8 mouse cellular contexts compared by ENCODE assay signal in genomic region chr11:68408127-68408526, GRCm38 (mm10). TPM values are rescaled to one million over a fixed set of nuclear protein-coding genes. Genes with fewer than 3 reads are reported as not detected.
DNase-seq lines count a peak whose midpoint lies in the region; ATAC-seq and TF ChIP-seq lines count a peak whose summit lies in the region.

No protein-coding gene starts in this region.

- 0 out of 2 replicates have a peak, but pooled peaks have one; percentile 43 for ATAC-seq in forebrain, embryonic 15.5 days (replicated peaks)
- 0 out of 2 replicates have a peak, but pooled peaks have one; percentile 47 for ATAC-seq in hindbrain, postnatal 0 days

- no peak overlapping the region for H3K9ac ChIP-seq in forebrain, embryonic 15.5 days (replicated peaks)
- no peak overlapping the region for H3K9ac ChIP-seq in hindbrain, postnatal 0 days (replicated peaks; ENCODE audit: low read length)

- H3K9me3 ChIP-seq in forebrain, embryonic 15.5 days, result no peaks in the 10 kb centered on the region
- no peaks in the 10 kb centered on the region for H3K9me3 ChIP-seq in hindbrain, postnatal 0 days (ENCODE audit: low read length)

- intact Hi-C loops in left cerebral cortex, postnatal 4 days (cut with DNase I), result loop anchor here (5.0 to 10.0 kb wide), 2 partner anchors 433 to 591 kb away; no protein-coding TSS in a partner anchor

- TF ChIP-seq CTCF in hindbrain, postnatal 0 days (IDR thresholded peaks at IDR 0.05; ENCODE audit: low read depth), result peak; percentile 92

- DNase-seq in spleen, postnatal 10 days (ENCODE audit: low spot score in 2 of 2), result peak; percentile 26 to 71
- DNase-seq in spleen, adult 12 weeks (ENCODE audit: low spot score), result no peak
- peak; percentile 19 for DNase-seq in c-Kit-positive CD71-positive TER-119-negative erythroid progenitor cells, embryonic 14.5 days (ENCODE audit: low read depth)
- peak; percentile 91 for DNase-seq in hindbrain, postnatal 0 days (ENCODE audit: low spot score)
- peak; percentile 79 for DNase-seq in left cerebral cortex, postnatal 4 days
- peak; percentile 44 to 55 for DNase-seq in natural killer cell, adult 2 months (ENCODE audit: low spot score in 2 of 2)
- DNase-seq in thymus, postnatal 25 days, result peak; percentile 79

- no peaks in the 10 kb centered on the region for H3K27me3 ChIP-seq in forebrain, embryonic 15.5 days
- peaks cover 9% of the 10 kb centered on the region for H3K27me3 ChIP-seq in hindbrain, postnatal 0 days (ENCODE audit: insufficient read depth, low read length)

- no peak overlapping the region for H3K4me3 ChIP-seq in forebrain, embryonic 15.5 days
- no peak overlapping the region for H3K4me3 ChIP-seq in hindbrain, postnatal 0 days (ENCODE audit: low read length)

- H3K36me3 ChIP-seq in forebrain, embryonic 15.5 days, result no peaks in the 10 kb centered on the region
- H3K36me3 ChIP-seq in hindbrain, postnatal 0 days (ENCODE audit: insufficient read depth, low read length), result no peaks in the 10 kb centered on the region

- H3K4me1 ChIP-seq in forebrain, embryonic 15.5 days, result no peaks in the 10 kb centered on the region
- no peaks in the 10 kb centered on the region for H3K4me1 ChIP-seq in hindbrain, postnatal 0 days (ENCODE audit: insufficient read depth, low read length)

- no peak overlapping the region for H3K27ac ChIP-seq in forebrain, embryonic 15.5 days (replicated peaks)
- no peak overlapping the region for H3K27ac ChIP-seq in hindbrain, postnatal 0 days

- H3K4me2 ChIP-seq in forebrain, embryonic 15.5 days (replicated peaks), result no peak overlapping the region
- no peak overlapping the region for H3K4me2 ChIP-seq in hindbrain, postnatal 0 days (ENCODE audit: low read depth, low read length)

- WGBS in forebrain, embryonic 15.5 days, result 47% methylated on average over 2 of the region's 2 CpGs
- 52% methylated on average over 2 of the region's 2 CpGs for WGBS in hindbrain, postnatal 0 days

RNA-seq across cellular contexts. Expression of gene Ntn1, which starts 7.5 kb away (rescaled TPM):
- 6.7 and 8.1 TPM in 2 replicates for polyA plus RNA-seq in forebrain, embryonic 15.5 days (2015; fragmentation: Nextera tagmentation; extraction: Ambion mirVana)
- 81.7 and 101 TPM in 2 replicates for total RNA-seq in hindbrain, postnatal 0 days (2014; rRNA removed)
- polyA plus RNA-seq in hindbrain, postnatal 0 days (2015; fragmentation: Nextera tagmentation; extraction: Ambion mirVana), result 13.8 and 14.3 TPM in 2 replicates
- 10 to 100 TPM; 10.6 to 14.7 TPM for total RNA-seq in left cerebral cortex, postnatal 4 days (2021)

RNA-seq across cellular contexts. Expression of gene Pik3r5, which starts 23.8 kb away (rescaled TPM):
- 0.11 and 0.20 TPM in 2 replicates for polyA plus RNA-seq in forebrain, embryonic 15.5 days (2015; fragmentation: Nextera tagmentation; extraction: Ambion mirVana)
- total RNA-seq in hindbrain, postnatal 0 days (2014; rRNA removed), result 1.4 and 2.5 TPM in 2 replicates
- polyA plus RNA-seq in hindbrain, postnatal 0 days (2015; fragmentation: Nextera tagmentation; extraction: Ambion mirVana), result 0.34 and 0.65 TPM in 2 replicates
- total RNA-seq in left cerebral cortex, postnatal 4 days (2021), result under 1 TPM; 0.56 to 0.97 TPM
